Mouse (Mus musculus): ENCODE data around the gene Ltbp1.

- TF ChIP-seq POLR2A (IDR thresholded peaks at IDR 0.05; ENCODE audit: borderline replicate concordance, control insufficient read depth, low read depth, low read length): no peak
- no peak for TF ChIP-seq CTCF (IDR thresholded peaks at IDR 0.05; ENCODE audit: control insufficient read depth, insufficient read depth, low read length)
Measured at GRCm38 (mm10) chr17:75278561-75278960, 273.2 kb downstream of the Ltbp1 start.
